Mouse (Mus musculus): Measurements from ENCODE around the gene Rgl2. TPM values are rescaled to one million over a fixed set of nuclear protein-coding genes. Genes with fewer than 3 reads are reported as not detected.
A peak's percentile ranks its signal among the peaks of the same experiment; 100 is the strongest.

Gene Rgl2
- total RNA-seq, 1 experiment: 65.8 TPM

DNA sequence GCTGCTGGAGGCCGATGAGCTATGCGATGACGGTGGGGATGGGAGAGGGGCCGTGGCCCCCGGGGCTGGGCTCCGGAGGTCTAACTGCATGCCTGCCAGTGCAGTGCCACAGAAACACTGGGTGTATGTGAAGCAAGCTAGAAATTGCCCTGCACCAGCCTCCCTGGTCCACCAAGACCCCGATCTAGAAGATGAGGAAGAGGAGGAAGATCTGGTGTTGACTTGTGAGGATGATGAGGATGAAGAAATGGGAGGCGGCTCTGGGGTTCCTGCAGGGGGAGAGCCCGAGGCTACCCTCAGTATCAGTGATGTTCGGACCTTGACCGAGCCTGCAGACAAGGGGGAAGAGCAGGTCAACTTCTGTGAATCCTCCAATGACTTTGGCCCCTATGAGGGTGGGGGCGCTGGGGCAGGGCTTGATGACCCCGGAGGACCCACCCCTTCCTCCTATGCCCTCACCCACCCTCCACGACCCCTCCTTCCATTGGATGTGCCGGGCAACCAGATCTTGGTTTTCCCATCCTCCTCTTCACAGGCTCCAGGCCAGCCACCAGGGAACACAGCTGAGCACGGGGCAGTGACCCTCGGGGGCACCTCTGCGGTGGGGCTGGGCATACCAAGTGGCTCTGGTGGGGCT is 11.6 kb upstream of the Rgl2 start:
- peak overlapping the region; percentile 63 to 64 for H3K4me3 ChIP-seq (ENCODE audit: insufficient read depth in 1 of 2, low read depth in 1 of 2, low read length in 2 of 2, poor library complexity in 1 of 2, severe bottlenecking in 1 of 2)
- H3K9ac ChIP-seq (ENCODE audit: insufficient read depth, low read depth, low read length, poor library complexity, severe bottlenecking): peak overlapping the region; percentile 46; the same call in 1 of the 2 replicates
- H3K36me3 ChIP-seq (ENCODE audit: control insufficient read depth, insufficient read depth, low read length, poor library complexity, severe bottlenecking): peaks cover 25% of the 10 kb centered on the region
- in situ Hi-C loops (cut with MboI; ENCODE audit: low sequenced_read_pairs in 2 of 2, unreplicated experiment in 2 of 2): no loop called here
- no peak for TF ChIP-seq ZNF384 (IDR thresholded peaks at IDR 0.05; ENCODE audit: low read depth, low read length)
- no peak for TF ChIP-seq HCFC1 (IDR thresholded peaks at IDR 0.05; ENCODE audit: borderline replicate concordance, insufficient read depth, low read length)
- no peak for TF ChIP-seq CHD2 (IDR thresholded peaks at IDR 0.05; ENCODE audit: low read depth, low read length)
- no peak for TF ChIP-seq MAFK (IDR thresholded peaks at IDR 0.05; ENCODE audit: insufficient read depth, low read depth, low read length)
- no peak for TF ChIP-seq ZC3H11A (IDR thresholded peaks at IDR 0.05; ENCODE audit: borderline replicate concordance, low read depth, low read length)
- peaks cover 0 to 23% of the 10 kb centered on the region in 2 experiments; a peak in 2 of 4 replicates for H3K4me1 ChIP-seq (ENCODE audit: control insufficient read depth in 2 of 2, insufficient read depth in 2 of 2, low read length in 2 of 2, poor library complexity in 1 of 2)
- H3K9me3 ChIP-seq (ENCODE audit: control insufficient read depth, insufficient read depth, low read depth, low read length): no peaks in the 10 kb centered on the region
- no peak overlapping the region for H3K27ac ChIP-seq (ENCODE audit: insufficient read depth, low read depth, low read length, poor library complexity, severe bottlenecking)
- DNase-seq (ENCODE audit: low read depth, low spot score): no peak

- peak overlapping the region; percentile 46 for H3K9ac ChIP-seq (ENCODE audit: insufficient read depth, low read depth, low read length, poor library complexity, severe bottlenecking)
- H3K4me1 ChIP-seq (ENCODE audit: control insufficient read depth in 2 of 2, insufficient read depth in 2 of 2, low read length in 2 of 2, poor library complexity in 1 of 2): peaks cover 0 to 23% of the 10 kb centered on the region in 2 experiments; a peak in 2 of 4 replicates
- in situ Hi-C loops (cut with MboI; ENCODE audit: low sequenced_read_pairs in 2 of 2, unreplicated experiment in 2 of 2): no loop called here
- no peak for DNase-seq (ENCODE audit: low read depth, low spot score)
- peaks cover 20% of the 10 kb centered on the region for H3K36me3 ChIP-seq (ENCODE audit: control insufficient read depth, insufficient read depth, low read length, poor library complexity, severe bottlenecking)
- H3K9me3 ChIP-seq (ENCODE audit: control insufficient read depth, insufficient read depth, low read depth, low read length): no peaks in the 10 kb centered on the region
- H3K4me3 ChIP-seq (ENCODE audit: insufficient read depth in 1 of 2, low read depth in 1 of 2, low read length in 2 of 2, poor library complexity in 1 of 2, severe bottlenecking in 1 of 2): peak overlapping the region; percentile 63 to 64
- H3K27ac ChIP-seq (ENCODE audit: insufficient read depth, low read depth, low read length, poor library complexity, severe bottlenecking): no peak overlapping the region
- TF ChIP-seq HCFC1 (IDR thresholded peaks at IDR 0.05; ENCODE audit: borderline replicate concordance, insufficient read depth, low read length) (no peak), ZC3H11A (IDR thresholded peaks at IDR 0.05; ENCODE audit: borderline replicate concordance, low read depth, low read length) (no peak)
Measured at GRCm38 (mm10) chr17:33918293-33919203, 10.8 kb upstream of the Rgl2 start.

DNA sequence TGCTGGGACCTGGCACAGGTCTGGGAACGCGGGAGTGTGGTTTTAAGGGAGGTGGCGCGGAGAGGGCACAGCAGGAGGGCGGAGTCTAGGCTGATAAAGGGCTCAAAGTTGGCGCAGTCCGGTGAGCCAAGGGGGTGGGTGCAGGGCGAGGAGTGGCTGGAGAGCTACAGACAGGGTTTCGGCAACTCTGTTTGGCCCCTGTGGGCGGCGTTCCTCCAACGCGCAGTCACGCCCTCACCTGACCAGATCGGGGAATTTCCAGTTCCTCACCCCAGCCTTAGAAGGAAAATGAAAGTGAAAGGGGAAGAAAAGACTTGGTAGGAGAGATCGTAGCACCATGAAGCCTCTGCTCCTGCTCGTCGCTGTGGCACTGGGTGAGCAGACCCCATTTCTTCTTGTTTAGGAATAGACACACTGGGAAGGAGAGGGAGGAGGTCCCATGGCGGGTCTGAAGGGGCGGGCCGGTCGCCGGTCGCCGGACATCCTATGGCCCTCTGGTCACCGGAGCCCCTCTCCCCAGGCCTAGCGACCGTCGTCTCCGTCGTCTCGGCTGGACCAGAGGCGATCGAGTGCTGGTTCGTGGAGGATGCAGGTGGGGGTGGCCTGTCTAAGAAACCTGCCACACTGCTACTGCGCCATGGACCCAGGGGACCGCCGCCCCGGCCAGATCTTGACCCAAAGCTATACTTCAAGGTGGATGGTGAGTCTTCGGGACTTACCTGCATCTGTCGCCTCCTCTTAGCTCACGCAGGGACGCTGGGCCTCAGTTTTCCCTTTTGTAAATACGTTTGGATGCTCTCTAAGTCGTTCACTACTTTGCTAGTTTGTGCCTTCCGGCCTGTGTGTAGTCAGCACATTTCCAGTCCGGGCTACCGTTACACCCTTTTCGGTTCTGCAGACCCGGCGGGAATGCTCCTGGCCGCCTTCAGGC is 9.7 kb upstream of the Rgl2 start:
- in situ Hi-C loops (cut with MboI; ENCODE audit: low sequenced_read_pairs in 2 of 2, unreplicated experiment in 2 of 2): no loop called here
- peak overlapping the region; percentile 63 to 64 for H3K4me3 ChIP-seq (ENCODE audit: insufficient read depth in 1 of 2, low read depth in 1 of 2, low read length in 2 of 2, poor library complexity in 1 of 2, severe bottlenecking in 1 of 2)
- H3K4me1 ChIP-seq (ENCODE audit: control insufficient read depth in 2 of 2, insufficient read depth in 2 of 2, low read length in 2 of 2, poor library complexity in 1 of 2): peaks cover 0 to 25% of the 10 kb centered on the region in 2 experiments; a peak in 2 of 4 replicates
- no peak for DNase-seq (ENCODE audit: low read depth, low spot score)
- H3K9me3 ChIP-seq (ENCODE audit: control insufficient read depth, insufficient read depth, low read depth, low read length): no peaks in the 10 kb centered on the region
- H3K27ac ChIP-seq (ENCODE audit: insufficient read depth, low read depth, low read length, poor library complexity, severe bottlenecking): peak overlapping the region; percentile 15; the same call in 1 of the 2 replicates
- peaks cover 12% of the 10 kb centered on the region; the same call in 1 of the 2 replicates for H3K36me3 ChIP-seq (ENCODE audit: control insufficient read depth, insufficient read depth, low read length, poor library complexity, severe bottlenecking)
- no peak for TF ChIP-seq ZNF384 (IDR thresholded peaks at IDR 0.05; ENCODE audit: low read depth, low read length)
- no peak for TF ChIP-seq HCFC1 (IDR thresholded peaks at IDR 0.05; ENCODE audit: borderline replicate concordance, insufficient read depth, low read length)
- no peak for TF ChIP-seq ZC3H11A (IDR thresholded peaks at IDR 0.05; ENCODE audit: borderline replicate concordance, low read depth, low read length)
- no peak for TF ChIP-seq CHD2 (IDR thresholded peaks at IDR 0.05; ENCODE audit: low read depth, low read length)
- no peak for TF ChIP-seq MAFK (IDR thresholded peaks at IDR 0.05; ENCODE audit: insufficient read depth, low read depth, low read length)
- peak overlapping the region; percentile 60 for H3K9ac ChIP-seq (ENCODE audit: insufficient read depth, low read depth, low read length, poor library complexity, severe bottlenecking)
